Mouse (Mus musculus): ENCODE data around the gene Gdpd2. TPM values are rescaled to one million over a fixed set of nuclear protein-coding genes. Genes with fewer than 3 reads are reported as not detected.

The Gdpd2 gene
- total RNA-seq, 4 experiments from 2014 or later, result 0.15 to 0.24 TPM; not detected in 2

DNA sequence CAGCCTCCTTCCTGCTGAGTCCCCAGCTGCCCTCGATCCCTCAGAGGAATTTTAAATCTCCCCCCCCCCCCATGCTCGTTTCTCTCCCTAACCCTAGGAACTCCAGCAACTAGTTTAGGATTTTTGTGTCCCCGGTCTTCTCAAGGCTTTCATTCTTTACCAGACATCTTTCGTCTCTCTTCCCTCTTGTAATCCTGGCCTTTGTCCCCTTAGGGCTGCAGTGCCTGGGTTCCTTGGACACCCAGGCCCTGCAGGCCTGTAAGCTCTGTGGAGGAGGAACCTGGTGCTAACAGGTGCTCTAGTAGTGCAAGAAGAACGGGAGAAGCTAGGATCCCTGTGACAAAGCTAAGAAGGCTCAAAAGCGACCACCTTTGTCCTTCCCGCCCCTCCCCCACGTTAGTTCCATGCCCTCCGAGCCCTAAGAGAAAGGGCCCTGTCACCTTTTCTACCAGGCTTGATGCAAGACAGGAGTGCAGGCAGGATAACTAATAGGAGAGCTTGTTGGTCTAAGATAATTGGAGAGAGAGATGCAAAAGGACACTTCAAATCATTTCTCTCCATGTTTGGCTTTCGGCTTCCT is 48.1 kb downstream of the Gdpd2 start:
- DNase-seq, result no peak

DNA sequence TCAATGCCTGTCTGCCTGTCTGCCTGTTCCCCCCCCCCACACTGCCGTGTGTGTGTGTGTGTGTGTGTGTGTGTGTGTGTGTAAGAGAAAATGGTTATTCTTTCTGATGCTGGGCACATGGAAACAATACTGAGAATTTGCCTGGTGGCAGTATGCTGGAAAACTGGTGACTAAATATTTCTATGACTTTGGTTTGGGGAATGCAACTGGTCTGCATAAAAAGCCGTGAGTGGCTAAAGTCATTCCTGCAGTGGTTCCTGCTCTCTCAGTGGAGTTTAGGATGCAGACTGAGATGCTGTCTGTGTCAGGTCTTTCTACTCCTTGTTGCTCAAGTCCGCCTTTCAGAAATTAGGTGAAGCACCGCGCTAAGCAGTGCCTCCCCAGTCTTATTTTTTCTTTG is 48.7 kb downstream of the Gdpd2 start:
- DNase-seq, result no peak

Other genes with a start within 250 kb of the Gdpd2 start
- 10 to 100 TPM; 59.0 to 75.8 (median 66.5) TPM for gene Igbp1, start 235.6 kb upstream of the Gdpd2 start, total RNA-seq (2022)
- gene Dgat2l6, start 205.0 kb upstream of the Gdpd2 start, total RNA-seq (2022), result not detected
- gene Awat1, start 157.6 kb upstream of the Gdpd2 start, total RNA-seq (2022), result not detected
- gene P2ry4, start 135.0 kb upstream of the Gdpd2 start, total RNA-seq (2022), result under 1 TPM in 2 of 4 experiments, not detected in 2; 0.05 to 0.07 TPM
- not detected for gene Arr3, start 124.4 kb upstream of the Gdpd2 start, total RNA-seq (2022)
- 1 to 10 TPM in 1 of 4 experiments, under 1 TPM in 3; 0.55 to 1.0 (median 0.87) TPM for gene Kif4, start 104.1 kb upstream of the Gdpd2 start, total RNA-seq (2022)
- 10 to 100 TPM; 45.6 to 56.9 (median 47.4) TPM for gene Pdzd11, start 103.3 kb upstream of the Gdpd2 start, total RNA-seq (2022)
- gene Dlg3, start 37.8 kb downstream of the Gdpd2 start, total RNA-seq (2022), result 10 to 100 TPM; 41.6 to 82.2 (median 57.2) TPM